Mouse (Mus musculus): ENCODE results near the gene Retreg3.
A peak's percentile ranks its signal among the peaks of the same experiment; 100 is the strongest.
"Not testable (repeated sequence)": the region's sequence is repeated elsewhere in the genome, so short reads cannot be mapped to it uniquely, and the experiment has no call there.

Gene Retreg3

DNA sequence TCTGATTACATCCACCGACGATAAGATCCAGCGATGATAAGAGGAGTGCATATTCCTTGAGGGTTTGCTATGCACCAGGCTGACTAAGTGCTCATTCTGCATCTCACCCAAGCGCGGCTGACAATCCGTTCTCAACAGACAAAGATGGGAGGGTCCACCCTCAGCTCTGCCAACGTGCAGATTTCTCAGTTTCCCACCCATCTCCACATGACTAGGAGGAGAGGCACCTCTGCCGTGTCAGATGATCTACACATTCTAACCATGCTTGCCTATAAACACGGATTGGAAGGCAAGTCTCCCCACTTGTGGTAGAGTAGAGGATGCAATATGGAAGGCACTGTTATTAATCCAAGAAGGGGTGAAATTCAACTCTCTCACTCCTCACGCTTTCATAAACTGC, 29.1 kb upstream of the Retreg3 start:
- no peak for DNase-seq

DNA sequence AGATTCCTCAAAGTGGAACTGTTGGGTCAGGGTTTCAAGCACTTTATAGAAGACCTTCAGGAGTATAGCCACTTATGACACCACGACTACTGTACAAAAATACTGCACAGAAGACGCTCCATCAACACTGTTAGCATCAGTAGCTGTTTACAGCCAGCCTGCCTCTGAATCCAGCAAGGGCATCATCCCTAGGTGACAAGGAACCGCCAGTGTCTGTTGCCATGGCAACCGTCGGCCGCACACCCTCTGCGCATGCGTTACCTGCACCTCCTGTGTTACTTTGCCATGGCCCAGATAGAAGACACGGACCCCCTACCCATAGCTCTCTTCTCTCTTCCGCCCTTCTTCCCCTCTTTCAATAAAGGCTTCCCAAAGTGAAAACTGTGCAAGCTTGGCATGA, 26.7 kb upstream of the Retreg3 start:
- DNase-seq, result no peak

DNA sequence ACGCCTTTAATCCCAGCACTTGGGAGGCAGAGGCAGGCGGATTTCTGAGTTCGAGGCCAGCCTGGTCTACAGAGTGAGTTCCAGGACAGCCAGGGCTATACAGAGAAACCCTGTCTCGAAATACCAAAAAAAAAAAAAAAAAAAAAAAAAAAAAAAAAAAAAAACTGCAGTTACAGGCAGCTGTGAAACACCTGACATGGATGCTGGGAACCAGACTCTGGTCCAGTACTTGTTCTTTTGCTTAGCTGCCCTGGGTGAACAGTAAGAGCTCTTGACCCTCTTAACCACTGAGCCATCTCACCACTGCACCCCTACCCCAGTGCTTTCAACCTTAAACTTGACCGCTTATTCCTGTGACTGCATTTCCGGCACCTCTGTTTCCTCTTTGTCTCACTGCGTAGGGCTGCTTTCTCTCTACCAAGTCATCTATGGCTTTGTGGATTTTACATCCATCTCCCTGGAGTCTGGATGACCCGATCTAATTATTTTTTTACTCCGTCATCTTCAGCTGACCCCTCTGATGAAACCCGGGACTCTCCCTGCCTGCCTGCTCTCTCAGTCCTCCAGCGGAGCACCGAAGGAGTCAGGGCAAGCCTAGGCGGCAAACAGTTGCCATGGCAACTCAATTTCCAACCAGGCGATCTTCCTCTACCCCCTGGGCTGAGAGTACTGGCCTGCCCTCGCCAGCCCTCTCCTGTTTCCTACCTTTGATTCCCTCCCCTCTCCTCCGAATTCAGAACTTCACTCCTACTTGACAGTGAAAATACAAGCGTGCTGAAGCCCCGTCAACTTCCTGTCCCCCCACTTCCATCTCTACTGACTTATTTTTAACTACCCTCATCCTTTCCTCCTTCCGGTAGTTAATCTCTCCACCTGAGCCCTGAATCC, 23.9 kb upstream of the Retreg3 start:
- DNase-seq, result peak; percentile 60

DNA sequence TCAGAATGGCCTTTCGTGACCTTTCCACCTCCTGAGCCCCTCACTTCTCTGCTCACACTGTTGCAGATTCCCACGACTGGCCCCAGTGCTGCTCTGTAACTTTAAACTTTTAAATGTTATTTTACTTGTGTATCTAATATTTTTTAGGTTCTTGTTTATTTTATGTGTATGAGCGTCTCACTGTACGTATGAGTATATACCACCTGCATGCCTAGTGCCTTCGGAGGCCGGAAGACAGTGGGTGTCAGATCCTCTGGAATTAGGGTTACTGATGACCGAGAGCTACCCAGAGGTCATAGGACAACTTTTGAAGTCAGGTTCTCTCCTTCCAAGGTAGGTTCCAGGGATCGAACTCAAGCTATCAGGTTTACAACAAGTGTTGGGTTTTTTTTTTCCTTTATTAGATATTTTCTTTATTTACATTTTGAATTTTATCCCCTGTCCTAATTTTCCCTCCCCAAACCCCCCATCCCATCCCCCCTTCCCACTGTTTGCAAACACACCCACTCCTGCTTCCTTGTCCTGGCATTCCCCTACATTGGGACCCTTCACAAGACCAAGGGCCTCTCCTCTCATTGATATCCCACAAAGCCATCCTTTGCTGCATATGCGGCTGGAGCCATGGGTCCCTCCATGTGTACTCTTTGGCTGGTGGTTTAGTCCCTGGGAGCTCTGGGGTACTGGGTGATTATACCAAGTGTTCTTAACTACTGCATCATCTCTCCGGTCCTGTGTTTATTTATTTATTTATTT, 22.7 kb upstream of the Retreg3 start:
- no peak for DNase-seq

DNA sequence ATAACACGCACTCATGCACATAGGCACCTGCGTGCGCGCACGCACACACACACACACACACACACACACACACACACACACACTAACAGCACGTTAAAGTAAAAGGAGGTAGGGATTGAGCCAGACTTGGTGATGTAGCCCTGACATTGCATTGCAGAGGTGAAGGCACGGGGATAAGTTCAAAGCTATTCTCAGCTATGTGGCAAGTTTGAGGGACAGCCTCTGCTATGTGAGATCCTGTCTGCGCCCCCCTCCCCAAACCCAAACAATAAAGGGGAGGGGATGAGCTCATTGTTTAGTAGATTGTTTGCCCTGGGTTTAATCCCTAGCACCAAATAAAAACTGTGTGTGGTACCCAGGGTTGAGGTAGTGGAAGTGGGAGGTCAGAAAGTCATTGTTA, 21.4 kb upstream of the Retreg3 start:
- no peak for DNase-seq

DNA sequence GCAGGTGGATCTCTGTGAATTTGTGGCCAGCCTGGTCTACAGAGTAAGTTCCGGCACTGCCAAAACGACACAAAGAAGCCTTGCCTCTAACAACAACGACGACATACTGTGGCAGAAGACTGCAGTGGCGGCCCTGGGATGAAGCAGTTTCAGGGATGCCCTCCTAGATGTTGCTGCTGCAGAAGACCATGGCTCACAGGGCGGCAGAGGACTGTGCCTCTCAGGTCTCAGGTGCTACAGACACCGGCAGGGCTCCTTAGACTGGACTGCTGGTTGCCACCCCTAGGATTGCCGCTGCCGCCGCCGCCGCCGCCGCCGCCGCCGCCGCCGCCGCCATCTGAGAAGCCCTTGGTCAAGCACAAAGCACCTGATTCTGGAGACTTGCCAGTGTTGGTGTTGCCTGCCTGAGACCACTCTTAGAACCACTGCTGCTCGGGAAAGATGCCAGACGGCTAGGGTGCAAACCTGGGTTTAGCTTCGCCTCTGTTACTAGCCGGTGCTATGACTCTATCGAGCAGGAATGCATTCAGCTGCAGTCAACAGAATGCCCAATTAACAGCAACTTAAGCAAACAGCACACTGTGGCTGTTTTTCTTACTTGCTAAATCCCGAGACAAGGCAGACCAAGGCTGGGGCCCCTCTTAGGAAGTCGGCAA, 20.6 kb upstream of the Retreg3 start:
- peak; percentile 45 for DNase-seq

DNA sequence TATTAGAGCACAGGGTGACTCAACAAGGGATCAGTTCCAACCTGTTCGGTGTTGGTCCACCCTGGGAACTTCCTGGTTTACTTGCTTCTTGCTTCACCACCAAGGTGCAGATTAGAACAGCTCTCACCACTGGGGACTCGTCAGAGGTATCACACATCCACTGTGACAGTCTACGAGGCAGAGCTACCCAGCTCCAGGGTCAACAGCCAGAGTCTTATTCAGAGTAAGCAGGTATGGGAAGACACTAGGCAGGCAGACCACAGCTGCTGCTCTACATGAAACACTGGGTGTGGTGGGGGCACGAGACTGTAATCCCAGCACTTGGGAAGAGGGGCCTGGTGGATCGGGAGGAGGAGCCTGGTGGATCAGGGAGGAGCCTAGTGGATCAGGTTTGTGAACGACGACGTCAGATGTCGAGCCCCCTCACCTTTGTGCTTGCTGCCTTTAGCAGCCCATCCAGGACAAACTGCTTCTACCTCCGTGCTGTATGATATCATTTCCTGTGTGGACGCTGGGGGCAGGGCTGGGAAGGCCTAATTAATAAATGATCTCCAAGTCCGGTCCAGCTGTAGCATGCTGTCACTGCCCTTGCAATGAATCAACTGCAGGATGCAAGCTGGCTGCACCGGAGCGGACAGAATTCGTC, 19.0 kb upstream of the Retreg3 start:
- peak; percentile 84 for DNase-seq

DNA sequence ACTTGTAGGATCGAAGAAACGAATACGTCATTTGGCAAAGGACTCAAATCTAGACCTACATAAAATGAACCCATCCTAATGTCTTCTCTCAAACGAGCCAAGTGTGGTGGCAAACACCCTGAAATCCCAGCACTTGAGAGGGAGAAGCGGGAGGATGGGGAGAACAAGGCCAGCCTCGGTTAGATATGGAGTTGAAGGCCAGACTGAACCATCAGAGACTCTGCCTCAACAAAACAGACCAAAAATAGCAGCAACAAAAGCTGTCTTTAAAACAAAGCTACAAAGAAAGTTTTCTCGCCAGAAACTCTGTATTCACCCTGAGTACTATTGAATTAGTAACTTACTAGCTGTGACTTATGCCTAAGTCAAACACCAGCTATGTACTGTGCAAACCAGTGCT, 17.3 kb upstream of the Retreg3 start:
- no peak for DNase-seq

DNA sequence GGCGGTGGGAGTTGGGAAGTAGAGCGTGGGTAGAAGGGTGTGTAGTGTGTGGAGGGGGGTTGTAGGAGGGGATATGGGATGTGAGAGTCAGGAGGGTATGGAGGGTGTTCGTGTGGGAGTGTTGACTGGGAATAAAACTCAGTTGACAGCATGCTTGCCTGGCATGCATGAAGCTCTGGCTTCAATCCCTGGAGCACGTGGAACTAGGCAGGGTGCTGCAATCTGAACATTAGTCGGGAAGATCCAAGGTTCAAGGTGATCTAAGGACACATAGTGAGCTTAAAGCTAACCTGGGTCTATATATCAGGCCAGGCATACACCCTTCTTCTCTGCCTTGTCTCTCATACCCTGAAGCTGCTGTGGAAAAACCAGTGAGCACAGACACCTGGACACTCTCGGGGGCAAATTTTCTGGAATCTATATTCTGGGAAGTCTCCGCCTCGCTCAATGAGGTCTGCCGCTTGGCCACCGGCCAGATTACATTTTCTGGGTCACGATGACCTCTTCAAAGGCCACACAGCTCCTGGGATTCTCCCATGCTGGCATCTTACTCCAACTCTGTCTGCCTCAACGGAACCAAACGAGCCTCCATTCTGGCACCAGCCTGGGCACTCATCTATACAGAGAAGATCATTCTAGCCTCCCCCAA, 14.6 kb upstream of the Retreg3 start:
- no peak for DNase-seq

DNA sequence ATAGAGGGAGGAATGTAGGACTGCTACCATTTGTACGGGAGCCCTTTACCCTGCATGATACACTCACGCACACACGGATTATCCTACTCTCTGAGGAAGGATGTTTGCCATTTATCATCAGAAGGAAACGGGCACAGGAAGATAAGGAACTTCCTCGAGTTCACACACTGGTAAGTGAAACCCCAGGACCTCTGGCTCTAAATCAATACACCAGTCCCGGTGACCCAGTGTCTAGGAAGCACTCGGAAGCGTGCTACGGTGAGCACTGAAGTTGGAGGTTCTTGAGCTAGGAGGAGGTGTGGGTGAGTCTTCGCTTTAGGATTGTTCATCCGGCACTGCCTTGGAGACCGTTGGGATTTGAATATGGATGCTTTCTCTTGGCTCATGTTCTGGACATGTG, 13.3 kb upstream of the Retreg3 start:
- DNase-seq, result peak; percentile 62

DNA sequence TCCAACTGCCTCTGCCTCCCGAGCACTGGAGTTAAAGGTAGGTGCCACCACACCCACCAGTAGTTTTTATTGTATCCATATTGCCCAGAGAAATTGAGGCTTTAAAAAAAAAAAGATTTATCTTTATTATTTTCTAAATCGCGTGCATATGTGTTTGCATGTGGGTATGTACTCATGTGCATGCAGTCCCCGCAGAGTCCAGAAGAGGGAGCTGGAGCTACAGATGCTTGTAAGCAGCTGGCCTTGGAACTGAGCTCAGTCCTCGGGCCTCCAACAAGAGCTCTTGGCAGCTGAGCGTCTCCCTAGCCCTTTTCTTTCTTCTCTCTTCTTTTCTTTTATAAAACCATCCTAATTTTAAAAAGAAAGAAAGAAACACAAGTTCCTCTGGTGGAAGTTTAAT, 12.0 kb upstream of the Retreg3 start:
- DNase-seq, result no peak

DNA sequence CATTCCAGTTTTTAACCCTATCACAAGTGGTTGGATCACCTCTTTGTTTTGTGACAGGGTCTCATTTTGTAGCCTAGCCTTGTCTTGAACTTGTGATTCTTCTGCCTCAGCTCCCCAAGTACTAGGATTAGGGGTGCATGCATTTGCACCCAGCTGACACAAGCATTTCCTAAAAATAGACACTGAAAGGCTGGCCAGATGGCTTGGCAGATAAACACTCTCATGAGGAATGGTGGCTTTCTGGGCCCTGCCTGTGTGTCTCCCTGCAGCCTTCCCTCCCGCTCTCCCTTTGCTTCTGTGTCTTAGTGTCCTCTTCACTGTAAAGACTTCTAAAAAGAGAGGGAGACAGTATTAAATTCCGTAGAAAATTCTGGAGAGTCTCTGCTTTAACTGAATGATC, 11.5 kb upstream of the Retreg3 start:
- DNase-seq, result no peak

DNA sequence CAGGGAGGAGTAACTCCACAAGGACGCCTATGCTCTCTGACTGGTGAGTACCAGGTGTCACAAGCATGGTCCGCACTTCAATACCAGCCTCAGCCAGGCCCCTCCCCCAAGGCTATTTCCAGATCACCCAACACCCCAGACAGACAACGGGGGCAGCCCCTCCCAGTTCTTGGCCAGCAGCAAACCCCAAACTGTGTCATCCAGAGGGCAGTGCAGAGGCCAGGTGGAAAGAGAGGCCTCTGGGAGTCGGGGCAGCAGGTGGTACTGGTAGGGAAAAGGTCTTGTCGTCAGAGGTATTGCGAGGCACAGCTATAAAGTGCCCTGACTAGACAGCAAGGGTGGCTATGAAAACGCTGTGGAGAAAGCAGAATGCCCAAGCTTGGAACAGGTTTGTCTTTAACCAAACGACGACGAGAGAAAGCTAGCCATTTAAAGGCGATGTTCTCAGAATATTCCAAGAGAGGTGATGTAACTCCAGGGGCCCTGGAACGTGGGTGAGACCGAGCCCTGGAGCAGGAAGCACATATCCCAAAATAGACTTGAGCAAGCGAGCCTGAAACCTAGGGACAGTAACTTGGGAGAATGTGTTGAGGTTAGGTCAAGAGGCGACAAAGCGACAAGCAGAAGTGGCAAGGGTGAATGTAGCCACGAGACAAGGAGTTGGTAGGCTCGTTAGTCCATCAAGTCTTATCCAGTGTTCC, 10.5 kb upstream of the Retreg3 start:
- DNase-seq, result peak; percentile 22

DNA sequence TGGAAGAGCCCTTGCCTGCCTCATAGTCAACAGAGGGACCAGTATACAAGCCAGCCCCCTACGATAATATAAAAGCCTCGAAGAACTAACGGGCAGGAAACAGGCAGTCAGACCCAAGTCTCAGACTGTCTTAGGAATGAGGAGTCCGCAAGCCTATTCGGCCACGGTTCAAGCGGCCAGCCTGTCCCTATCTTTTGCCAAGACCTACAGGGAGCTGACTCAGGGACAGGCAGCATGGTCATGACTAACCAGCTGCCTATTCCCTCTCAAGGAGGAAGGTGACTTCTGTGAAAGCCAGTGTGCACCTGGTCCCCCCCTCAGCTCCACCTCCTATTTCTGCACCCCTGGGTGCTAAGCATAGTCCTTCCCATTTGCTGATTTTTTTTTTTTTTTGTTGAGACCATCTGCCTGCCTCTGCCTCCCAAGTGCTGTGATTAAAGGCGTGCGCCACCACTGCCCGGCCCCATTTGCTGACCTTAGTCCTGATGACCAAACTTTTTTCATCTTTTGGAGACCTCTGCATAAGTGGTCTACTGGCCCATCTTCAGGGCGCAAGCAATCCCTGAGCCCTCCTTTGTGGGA, 9.4 kb upstream of the Retreg3 start:
- DNase-seq, result no peak

DNA sequence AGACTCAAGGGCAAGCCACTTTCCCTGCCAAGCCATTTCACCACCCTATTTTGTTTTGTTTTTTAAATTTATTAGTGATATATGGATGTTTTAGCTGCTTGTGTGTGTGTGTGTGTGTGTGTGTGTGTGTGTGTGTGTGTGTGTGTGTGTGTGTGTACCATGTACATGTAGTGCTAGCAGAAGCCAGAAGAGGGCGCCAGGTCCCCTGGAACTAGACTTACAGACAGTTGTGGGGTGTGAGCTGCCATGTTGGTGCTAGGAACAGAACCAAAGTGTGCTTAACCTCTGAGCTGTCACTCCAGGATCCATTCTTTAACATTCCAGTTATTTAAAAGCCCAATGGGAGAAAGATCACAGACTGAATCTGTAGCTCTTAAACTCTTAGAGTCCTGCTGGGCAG, 7.4 kb upstream of the Retreg3 start:
- DNase-seq, result no peak

DNA sequence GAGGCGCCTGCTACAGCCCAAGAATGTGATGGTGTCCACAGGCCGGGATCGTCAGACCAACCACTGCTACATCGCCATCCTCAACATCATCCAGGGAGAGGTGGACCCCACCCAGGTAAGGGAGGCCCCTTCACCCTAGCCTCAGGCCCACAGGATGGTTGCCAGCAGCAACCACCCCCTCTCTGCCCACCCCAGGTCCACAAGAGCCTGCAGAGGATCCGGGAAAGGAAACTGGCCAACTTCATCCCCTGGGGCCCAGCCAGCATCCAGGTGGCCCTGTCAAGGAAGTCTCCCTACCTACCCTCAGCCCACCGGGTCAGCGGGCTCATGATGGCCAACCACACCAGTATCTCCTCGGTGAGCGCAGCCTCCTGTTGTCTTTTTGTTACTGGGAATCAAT, 5.3 kb upstream of the Retreg3 start:
- DNase-seq, result not testable (repeated sequence)

DNA sequence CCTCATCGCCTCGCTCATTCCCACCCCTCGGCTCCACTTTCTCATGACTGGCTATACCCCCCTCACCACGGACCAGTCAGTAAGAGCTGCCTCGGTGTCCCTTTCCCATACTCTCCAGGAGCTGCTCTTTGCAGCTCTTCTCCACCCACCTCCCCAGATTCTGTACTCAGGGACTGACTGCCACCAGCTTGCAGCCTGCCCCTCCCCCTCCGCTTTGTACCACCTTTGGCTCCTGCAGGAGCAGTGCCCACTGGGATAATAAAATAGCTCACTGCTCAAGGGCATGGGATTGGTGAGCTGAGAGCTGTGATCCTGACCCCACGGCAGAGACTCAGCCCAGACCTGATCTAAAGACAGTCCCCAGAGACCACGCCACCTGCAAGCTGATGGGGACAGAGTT, 4.8 kb upstream of the Retreg3 start:
- DNase-seq, result not testable (repeated sequence)

DNA sequence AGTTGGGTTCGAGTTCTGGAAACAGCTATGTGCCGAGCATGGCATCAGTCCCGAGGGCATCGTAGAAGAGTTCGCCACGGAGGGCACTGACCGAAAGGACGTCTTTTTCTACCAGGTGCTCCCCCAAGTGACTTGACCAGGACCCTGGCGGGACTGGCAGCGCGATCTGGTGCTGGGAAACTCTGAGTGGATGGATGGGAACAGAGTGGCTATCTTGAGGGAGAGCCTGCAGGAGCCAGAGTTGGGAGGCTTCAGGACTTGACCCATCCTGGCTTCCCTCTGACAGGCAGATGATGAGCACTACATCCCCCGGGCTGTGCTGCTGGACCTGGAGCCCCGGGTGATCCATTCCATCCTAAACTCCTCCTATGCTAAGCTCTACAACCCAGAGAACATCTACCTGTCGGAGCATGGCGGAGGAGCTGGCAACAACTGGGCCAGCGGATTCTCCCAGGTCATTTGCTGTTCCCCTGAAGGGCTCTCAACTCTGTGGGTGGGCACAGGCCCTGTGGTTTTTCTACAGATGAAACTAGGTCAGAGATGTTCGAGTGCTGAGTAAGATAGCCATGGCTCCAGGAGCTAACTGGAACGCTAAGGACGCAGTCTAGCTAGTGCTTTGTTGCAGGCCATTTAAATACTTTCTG, 974 bp upstream of the Retreg3 start:
- no peak for DNase-seq

DNA sequence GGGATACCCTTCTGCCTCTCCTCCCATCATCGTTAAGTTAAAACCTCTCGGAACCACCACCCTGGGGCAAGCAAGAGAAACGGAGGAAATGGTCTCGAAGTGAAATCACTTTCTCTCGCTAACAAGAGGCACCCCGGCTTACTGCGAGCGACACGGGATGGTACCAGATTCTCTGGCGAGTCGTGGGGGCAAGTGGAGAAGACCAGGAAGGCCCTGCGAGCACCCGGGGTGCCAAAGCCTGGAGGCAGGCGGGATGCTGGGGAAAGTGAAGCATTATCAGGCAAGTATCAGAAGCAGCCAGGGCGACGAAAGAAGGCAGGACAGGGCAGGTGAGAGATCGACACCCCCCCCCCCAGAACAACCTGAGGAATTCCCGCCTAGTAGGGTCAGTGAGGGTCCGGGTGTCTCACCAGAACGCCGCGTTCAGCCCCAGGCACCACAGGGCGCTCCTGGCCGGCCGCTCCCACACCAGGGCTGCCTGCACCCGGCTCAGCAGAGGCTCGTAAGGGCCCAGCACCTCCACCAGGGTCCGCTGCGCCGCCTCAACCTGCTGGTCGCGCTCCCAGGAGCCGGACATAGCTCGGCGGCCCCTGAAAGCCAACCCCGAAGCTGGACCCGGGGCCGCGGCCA, 447 bp downstream of the Retreg3 start:
- peak; percentile 17 for DNase-seq

DNA sequence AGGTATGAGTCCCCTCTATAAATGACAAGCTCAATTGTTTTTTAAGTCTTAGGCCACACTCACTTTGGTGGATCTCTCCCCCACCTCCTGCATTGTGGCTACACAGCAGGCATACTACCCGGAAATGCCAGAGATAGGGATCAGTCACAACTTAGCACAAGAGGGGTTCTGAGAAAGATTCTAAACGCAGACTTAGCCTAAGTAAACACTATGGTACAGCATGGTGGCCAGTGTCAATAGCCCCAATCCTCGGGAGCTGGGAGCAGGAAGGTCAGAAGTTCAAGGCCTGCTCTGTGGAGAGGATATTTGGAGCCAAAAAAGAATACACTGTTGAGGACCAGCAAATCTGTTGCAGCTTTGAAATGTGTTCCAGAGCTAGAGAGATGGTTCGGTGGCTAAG, 1.6 kb downstream of the Retreg3 start:
- DNase-seq, result no peak

DNA sequence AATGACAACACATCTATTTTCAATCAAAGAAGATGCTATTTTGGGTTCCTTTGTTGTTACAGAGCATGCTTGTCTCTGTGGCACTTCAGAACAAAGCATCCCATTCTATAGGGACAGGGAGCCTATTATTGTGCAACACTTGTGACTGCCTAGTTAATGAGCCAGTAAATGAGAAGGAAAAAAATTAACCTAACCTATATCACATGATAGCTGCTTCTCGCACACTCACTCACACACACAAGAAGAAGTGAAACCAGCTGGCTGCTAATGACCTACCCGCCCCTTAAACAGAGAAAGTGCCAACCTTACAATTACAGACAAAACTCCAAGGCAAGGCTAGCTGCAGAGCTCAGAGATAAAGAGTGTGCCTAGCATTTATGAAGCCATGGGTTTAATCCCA, 4.1 kb downstream of the Retreg3 start:
- no peak for DNase-seq
